Mouse (Mus musculus) CH12.LX (cell line): ENCODE results near the gene Slc35b3.

Experiments used
- CTCF ChIP-seq, 2 experiments: IDR thresholded peaks in 1 of 2; conservative IDR thresholded peaks in 1 of 2; 2 replicates each; pipeline ENCODE4 v1.5.1; 2011 to 2012; ENCODE audit warnings: low read depth in 2 of 2, low read length in 2 of 2, improper control_type of control experiment in 1 of 2, inconsistent platforms in 1 of 2, mild to moderate bottlenecking in 1 of 2, moderate library complexity in 1 of 2
- ELF1 ChIP-seq: IDR thresholded peaks from 2 replicates; pipeline ENCODE4 v1.6.1; 2014; ENCODE audit warnings: low read depth, mild to moderate bottlenecking, inconsistent platforms, low read length, improper control_type of control experiment
- EP300 ChIP-seq: IDR thresholded peaks from 2 replicates; pipeline ENCODE4 v1.6.1; 2011; ENCODE audit warnings: low read length, improper control_type of control experiment
- MAZ ChIP-seq: IDR thresholded peaks from 2 replicates; pipeline ENCODE4 v1.6.1; 2012; ENCODE audit warnings: low read depth, mild to moderate bottlenecking, inconsistent platforms, low read length, improper control_type of control experiment, moderate library complexity
- POLR2A ChIP-seq: IDR thresholded peaks from 2 replicates; pipeline ENCODE4 v1.6.1; 2011; ENCODE audit warnings: low read depth, mild to moderate bottlenecking, improper control_type of control experiment, low read length
- RAD21 ChIP-seq: IDR thresholded peaks from 2 replicates; pipeline ENCODE4 v1.6.1; 2011; ENCODE audit warnings: low read depth, mild to moderate bottlenecking, low read length, improper control_type of control experiment, moderate library complexity
- RCOR1 ChIP-seq: conservative IDR thresholded peaks from 2 replicates; pipeline ENCODE4 v1.6.1; 2012; ENCODE audit warnings: low read depth, mild to moderate bottlenecking, inconsistent platforms, low read length, improper control_type of control experiment
- SMC3 ChIP-seq: IDR thresholded peaks from 2 replicates; pipeline ENCODE4 v1.6.1; 2011; ENCODE audit warnings: low read depth, low read length, improper control_type of control experiment
- USF1 ChIP-seq: IDR thresholded peaks from 2 replicates; pipeline ENCODE4 v1.6.1; 2014; ENCODE audit warnings: low read depth, mild to moderate bottlenecking, inconsistent platforms, low read length, improper control_type of control experiment
- USF2 ChIP-seq: conservative IDR thresholded peaks from 2 replicates; pipeline ENCODE4 v1.6.1; 2011; ENCODE audit warnings: low read depth, low read length, improper control_type of control experiment

GRCm38 (mm10) chr13:38918188-38918885 is 42.3 kb downstream of the Slc35b3 start:
- TF ChIP-seq RCOR1 (no peak), CTCF (conservative IDR thresholded peaks at IDR 0.05 in 1 of 2, IDR thresholded peaks at IDR 0.05 in 1 of 2; ENCODE audit: low read depth in 2 of 2, low read length in 2 of 2) (no peak), ELF1 (no peak), USF2 (no peak), POLR2A (no peak), USF1 (no peak), EP300 (no peak), MAZ (no peak), SMC3 (no peak), RAD21 (no peak)
